Mouse (Mus musculus) cerebellum, adult 11 months (tissue): ENCODE measurements around the gene Cmtm7.

ENCODE experiments used
- DNase-seq: peaks from one replicate; pipeline ENCODE4 v3.0.0; 2022

Cmtm7 gene

DNA sequence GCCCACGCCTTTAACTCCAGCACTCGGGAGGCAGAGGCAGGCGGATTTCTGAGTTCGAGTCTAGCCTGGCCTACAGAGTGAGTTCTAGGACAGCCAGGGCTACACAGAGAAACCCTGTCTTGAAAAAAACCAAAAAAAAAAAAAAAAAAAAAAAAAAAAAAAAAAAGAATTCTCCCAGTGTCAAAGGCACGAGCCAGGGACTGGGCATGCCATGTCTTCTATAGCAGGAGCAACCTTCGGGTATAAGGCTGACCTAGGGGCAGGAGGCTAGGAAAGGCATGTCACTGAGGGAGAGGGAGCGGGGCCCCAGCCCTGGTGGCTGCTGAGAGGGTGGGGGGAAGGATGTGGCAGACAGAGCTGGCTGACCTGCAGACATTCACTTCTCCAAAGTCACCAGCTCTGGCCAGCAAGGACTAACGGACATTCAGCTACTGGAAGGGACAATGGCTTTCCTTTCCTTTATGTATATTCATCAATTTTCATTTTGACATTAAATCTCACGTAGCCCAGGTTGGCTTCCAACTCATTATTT, 12.2 kb upstream of the Cmtm7 start:
- DNase-seq, result no peak

DNA sequence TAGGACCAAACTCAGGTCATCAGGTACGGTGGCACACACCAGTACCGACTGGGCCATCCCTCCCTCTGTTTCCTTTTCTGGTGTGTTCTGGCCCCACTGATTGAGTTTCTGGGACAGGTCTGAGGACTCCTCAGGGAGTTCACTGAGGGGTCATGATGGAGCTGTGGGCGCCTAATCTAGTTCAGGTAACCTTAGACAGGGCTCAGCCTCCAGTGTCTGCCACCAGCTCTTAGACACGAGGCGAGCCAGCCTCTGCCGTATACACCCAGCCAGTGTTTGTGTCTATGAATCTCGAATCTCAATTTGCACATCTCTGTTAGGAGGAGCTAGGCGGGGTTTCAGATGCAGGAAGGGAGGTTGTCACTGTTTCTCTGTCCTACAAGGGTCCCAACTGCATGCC, 8.3 kb upstream of the Cmtm7 start:
- DNase-seq, result no peak

DNA sequence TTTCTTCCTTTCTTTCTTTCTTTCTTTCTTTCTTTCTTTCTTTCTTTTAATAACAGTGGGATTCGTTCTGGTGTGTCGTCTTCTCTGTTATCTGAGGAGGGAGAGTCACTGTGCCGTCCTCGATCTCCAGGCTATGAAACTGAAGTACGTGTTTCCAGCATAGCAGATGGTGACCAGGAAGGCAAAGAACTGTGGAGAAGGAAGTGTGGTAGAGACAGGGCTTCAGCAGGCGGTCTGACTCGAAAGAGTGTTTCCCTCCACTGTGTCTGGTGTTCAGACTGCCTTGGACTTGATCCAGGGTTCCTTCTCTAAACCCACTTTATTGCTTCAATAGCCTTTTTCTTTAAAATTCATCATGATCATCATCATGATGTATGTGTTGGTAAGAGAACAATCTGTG, 7.9 kb upstream of the Cmtm7 start:
- DNase-seq, result no peak

DNA sequence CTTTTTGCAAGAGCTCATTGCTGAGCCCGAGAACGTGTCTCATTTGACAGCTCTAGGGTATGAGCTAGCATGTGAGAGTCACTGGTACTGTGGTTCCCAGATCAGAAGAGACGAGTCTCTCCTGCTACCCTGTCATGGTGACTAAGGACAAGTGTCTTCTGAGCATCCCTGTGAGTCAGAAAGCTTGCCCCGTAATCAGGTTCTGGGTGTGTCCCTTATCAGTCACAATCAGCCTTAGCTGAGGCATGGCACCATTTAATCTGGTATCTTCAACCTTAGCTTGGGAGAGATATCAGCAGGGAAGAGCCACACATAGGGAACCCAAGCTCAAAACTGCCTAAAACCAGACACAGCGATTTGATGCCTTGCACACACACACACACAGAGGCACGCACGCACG, 7.0 kb upstream of the Cmtm7 start:
- no peak for DNase-seq

DNA sequence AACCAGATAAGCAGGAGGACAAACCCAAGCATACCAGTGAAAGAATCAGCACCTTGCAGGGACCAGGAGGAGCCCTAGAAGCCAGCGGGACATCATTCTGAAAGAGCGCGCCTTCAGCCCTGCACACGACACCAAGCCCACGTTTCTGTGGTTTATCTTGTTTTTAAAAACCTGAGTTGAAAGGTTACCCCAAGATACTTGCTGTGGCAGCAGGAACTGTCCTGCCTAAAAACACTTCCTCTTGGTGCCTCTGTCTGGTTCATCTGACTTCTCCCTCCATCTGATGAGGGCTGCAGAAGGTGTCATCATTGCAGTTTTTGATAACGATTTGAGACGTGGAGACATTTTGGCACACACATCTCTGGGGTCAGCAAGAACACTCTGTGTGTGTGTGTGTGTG, 6.1 kb upstream of the Cmtm7 start:
- no peak for DNase-seq

DNA sequence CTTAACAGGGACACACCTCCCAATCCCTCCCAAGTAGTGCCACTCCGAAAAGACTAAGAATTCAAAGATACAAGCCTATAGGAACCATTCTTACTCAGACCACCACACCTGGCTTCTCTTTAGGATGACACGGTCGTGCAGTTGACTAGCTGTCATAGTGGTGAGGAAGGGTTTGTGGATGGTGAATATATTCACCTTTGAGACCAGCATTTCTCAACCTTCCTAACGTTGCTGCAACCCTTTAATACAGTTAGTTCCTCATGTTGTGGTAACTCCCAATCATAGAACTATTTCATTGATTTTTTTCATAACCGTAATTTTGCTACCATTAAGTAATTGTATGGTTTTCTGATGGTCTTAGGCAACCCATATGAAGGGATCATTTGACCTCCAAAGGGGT, 5.5 kb upstream of the Cmtm7 start:
- no peak for DNase-seq

DNA sequence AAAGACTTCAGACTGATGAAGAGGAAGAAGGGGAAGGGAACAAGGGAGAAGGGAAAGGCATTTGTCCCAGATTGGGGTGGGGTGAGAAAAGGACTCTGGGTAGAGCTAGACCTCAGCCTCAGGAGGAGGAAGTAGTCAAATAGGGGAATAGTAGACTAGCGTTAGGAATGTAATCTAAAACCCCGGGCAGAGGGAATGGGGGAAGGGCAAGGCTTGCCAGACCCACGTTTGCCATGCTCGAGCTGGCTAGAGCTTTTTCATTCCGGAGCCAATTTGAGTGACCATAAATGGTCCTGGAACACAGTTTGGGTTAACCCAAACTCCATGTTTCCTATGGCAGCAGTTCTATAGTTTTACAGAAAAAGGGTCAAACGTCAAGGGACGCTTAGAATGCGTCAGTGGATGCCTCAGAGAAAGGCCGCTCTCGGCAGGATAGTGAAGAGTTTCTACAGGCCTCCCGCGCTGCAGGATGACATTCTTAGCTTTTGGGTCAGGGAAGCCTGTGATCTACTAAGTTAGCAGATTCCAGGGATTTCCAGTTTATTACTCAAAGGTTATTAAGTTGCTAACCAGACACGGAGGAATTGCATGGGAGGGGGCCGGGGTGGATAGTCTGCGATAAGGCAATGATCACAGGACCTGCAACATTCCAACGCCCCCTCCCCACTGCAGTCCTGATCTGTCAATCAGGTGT, 3.9 kb upstream of the Cmtm7 start:
- no peak for DNase-seq

DNA sequence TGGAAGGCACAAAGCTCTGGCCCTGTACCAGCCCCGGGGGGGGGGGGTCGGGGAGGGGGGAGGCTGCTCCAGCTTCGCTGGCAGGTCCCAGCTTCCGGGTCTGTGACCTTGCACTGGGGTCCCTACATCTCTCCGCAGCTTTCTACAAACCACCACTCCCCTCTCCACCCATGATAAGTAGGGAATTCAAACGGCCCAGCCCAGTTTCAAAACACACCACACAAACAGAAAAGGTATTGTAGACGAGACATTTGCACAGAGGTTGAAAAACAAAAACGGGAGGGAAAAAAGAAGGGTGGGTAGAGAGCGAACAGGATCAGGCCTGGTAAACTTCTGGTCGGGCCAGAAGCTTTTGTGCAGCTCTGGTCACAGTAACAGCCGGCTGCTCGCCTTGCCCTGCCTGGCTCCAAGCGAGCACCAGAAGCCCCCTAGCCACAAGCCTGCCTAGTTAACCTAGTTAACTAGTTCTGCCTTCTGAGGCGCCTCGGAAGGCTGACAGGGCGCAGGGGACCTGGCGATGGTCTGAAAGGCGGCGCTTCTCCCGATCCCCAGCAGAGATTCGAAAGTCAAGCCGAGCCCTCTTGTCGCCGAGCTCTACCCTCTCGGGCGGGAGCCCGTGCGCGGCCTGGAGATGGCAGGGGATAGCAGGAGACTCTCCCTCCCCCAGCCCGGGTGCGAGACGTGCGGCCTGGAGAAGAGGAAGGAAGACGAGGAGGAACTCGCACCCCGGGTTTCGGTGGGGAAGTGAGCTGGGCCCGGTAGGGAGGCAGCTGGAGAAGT, 720 bp downstream of the Cmtm7 start:
- DNase-seq, result peak; percentile 30

DNA sequence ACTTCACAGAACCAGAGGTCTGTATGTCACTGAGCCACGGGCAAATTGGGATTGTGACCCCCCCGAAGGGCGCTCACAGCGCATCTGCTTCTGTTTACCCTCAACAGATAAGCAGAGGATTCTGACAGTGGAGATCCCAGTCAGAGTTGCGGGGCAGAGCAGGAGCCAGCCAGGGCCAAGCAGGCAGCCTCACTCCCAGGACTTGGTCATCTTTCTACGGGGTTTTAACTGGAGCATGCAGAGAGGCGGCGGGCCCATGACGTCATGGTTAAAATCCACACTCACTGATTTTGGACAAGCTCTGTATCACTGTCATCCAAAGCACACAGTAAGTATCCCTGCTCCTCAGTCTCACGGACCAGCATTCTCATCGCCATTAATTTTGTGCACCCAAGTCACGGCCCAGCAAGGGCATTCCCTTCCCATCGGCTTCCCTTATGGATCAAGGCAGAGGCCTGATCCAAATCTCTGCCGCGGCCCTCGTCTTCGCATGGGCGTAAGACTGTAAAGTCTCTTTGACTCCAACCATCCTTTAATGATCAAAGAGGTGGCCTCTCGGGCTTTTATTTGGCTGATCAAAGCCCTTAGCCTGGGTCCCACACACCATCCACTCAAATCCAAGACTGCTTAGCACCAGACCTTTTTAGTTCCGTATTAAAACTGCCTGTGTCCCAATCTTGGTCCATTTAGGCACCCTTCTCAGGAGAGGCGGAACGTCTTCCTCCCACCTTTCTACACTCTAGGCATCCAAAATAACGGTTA, 1.5 kb downstream of the Cmtm7 start:
- DNase-seq, result no peak

DNA sequence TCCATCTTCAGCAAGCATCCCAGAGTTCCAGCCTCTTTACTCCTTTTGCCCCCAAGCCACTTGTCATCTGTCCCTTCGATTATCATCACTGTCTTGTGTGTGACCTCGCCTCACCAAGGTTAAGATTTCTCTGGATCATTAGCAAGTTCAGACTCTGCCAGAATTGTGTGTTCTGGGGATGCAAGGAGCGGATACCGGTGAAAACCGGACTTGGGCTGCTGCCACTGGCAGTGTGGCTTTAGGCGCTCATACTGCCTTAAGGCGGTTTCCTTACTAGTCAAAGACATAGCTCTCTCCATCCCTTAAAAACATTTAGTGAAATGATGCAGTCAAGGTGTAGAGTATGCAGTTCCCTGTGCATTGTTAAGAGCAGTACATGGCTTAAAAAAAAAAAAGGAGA, 2.8 kb downstream of the Cmtm7 start:
- no peak for DNase-seq

DNA sequence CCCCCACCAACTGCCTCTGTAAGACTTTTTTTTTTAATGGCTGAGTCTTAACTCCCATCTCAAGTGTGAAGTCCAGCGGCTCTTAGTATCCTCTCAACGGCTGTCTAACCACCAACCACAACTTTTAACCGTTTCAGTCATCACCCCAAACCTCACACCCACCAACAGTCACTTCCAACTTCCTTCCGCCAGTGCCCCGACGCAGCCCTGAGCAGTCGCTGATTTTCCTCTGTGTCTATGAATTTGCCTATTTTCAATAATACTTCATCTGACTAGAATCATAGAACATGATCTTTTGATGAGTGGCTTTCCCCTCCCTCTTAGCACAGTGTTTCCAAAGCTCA, 3.6 kb downstream of the Cmtm7 start:
- DNase-seq, result no peak

DNA sequence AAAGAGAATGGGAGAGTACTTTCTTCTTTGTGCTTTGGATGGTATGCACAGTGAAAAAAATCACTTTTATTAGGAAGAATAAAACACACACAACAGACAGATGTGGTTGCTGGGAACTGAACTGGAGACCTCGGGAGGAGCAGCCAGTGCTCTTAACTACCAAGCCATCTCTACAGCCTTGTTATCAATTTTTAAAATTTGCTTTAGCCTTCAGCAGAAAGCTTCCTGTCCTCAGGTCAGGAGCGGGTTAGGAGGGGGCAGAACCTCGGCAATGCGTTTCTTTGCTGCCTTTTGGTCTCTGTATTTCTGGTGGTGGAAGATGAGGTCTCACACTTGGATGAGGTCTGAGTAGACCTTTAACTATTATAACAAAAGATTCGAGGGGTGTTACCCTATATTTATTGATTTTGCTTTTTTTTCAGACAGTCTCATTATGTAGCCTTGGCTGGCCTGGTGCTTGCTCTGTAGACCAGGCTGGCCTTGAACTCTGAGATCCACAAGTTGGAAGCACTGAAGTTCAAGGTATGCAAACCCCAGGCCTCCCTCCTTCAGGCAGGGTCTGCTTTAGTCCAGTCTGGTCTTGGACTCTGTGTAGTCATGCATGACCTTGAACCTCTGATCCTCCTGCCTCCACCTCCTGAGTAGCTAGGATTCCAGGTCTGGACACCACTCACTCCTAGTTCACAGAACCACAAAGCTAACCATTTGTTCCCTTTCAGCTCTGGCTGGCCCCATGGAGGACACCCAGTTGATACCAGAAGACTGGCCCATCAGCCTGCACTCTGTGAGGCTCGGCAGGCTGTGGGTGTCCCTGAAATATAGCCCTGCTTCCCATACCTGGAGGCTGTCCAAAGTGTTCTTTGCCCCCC, 4.2 kb downstream of the Cmtm7 start:
- DNase-seq, result no peak

DNA sequence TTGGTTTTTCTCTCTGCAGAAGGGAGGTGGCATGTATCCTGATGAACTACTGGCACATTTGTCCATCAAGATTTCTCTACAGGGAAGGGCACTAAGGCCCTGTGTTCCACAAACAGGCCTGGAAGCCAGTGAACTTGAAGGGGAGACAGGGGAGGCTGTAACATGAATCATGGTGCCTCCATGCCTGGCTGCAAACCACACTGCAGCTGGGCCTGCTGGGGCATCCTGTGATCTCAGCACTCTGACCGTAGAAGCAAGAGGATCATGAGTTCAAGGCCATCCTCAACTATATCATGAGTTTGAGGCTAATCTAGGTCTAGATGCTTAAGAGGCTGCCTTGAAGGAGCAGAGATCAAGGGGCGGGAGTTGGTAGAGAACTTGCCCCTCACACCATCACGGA, 5.3 kb downstream of the Cmtm7 start:
- DNase-seq, result no peak

DNA sequence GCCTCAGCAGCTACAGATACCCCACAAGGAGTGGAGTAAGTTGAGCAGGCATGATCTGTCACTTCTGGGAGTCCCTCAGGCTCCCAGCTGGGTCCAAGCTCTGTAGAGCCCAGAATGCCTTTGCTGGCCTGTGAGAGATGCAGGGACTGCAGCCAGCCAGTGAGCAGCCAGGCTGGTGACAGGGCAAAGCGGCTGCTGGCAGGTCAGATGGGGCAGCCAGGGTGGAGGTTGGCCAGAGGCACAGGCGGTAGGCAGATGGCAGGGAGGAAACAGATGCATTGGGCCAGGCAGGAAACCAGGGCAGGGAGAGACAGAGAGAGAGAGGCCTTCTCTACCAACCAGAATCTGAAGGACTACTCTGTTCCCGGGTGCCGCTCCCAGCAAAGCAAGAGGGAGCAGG, 6.4 kb downstream of the Cmtm7 start:
- peak; percentile 78 for DNase-seq

DNA sequence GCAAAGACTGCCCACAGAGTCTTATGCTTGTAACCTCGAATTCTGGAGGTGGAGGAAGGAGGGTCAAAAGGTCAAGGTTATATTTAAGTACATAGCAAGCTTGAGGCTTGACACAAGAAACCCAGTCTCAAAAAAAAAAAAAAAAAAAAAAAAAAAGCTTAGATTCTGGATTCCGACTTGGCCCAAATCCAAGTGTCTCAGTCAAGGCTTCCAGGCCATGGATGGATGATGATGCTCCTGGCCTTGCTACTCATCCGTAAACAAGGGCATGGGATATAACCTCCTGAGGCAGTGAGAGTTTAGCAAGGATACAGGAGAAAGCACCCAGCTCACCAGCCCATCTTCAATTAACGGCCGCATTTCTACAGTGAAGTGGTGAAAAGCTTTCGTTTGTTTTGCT, 7.0 kb downstream of the Cmtm7 start:
- DNase-seq, result no peak

DNA sequence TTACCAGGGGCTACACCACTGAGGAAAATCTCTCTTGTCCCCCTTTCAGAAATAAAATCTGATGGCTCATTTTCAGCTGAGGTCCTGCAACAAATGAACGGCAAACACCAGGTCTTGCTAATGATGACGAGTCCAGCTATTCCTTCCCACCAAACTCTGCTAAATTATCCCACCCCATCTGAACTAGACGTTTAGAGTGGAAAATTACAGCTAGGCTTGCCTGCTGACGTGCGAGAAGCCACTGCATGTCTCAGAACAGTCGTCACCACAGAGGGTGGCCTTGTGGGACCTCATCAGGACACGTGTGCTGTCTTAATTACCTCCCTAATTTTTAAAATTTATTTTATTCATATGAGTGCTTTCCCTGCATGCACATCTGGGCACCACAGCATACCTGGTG, 10.1 kb downstream of the Cmtm7 start:
- DNase-seq, result no peak

DNA sequence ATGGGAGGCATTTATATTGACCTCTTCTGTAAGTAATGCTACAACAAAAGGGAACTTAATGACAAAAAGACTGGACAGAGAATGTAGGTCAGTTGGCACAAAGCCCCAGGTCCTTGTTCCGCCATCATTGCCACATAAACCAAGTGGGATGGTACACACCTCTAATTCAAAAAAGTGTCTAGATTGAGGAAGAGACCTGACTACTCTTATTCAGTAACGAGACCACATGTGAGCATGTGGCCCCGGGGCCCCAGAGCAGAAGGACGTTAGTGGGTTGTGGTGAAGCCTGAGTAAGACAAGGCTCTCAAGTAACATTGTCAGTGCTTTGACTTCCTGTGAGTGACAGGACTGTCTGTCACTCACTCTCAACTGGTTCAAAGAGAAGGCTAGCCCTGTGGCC, 11.4 kb downstream of the Cmtm7 start:
- DNase-seq, result no peak

DNA sequence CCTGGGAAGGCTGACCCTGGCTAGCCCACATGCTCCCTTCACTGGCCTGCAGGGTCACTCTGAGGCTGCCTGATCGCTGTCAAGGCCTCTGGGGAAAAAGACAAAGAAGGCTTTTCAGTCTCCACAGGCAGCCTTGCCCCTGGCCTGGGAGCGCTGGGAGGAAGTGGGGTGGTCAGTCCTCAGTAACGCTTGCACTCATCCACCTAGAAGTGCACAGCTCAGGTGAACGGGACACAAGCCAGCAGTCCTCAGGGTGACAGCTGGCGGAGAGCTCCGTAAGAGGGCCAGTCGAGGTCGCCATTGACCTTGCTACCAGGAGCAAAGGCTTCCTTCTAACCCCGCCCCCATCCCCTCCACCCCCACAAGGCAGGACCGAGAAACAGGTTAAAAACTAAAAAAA, 13.6 kb downstream of the Cmtm7 start:
- no peak for DNase-seq

DNA sequence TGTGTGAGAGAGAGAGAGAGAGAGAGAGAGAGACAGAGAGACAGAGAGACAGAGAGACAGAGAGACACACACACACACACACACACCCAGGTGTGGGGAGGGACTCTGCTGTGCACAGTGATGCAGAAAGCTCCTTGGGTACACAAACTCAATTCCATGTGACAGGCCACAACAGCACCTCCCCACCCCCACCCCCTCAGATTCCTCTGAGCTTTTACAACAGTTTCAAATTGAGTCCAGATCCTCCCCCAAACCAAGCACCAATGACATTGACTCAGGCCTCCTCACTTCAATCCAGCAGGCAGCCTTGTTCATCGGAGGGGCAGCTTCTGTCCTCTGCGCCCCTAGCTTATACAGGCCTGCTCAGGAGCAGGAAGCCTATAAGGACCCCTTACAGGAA, 14.1 kb downstream of the Cmtm7 start:
- no peak for DNase-seq

DNA sequence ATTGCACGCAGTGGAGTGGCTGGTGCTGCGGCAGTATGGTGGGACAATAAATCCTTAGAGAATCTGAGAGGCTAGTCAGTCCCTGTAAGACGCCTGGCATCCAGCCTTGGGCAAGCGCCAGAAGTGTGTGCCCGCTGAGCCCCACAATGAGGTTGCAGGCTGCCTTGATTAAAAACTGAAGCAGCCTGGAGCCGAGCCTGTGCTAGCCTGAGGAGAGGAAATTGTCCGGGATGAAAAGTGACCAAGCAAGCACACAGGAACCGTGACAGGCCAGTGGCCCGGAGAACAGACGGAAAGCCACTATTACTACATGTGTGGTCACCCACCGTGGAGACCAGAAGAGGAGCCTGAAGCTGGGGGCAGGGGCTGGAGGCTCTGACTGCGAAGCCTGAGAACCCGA, 14.6 kb downstream of the Cmtm7 start:
- peak; percentile 61 for DNase-seq

DNA sequence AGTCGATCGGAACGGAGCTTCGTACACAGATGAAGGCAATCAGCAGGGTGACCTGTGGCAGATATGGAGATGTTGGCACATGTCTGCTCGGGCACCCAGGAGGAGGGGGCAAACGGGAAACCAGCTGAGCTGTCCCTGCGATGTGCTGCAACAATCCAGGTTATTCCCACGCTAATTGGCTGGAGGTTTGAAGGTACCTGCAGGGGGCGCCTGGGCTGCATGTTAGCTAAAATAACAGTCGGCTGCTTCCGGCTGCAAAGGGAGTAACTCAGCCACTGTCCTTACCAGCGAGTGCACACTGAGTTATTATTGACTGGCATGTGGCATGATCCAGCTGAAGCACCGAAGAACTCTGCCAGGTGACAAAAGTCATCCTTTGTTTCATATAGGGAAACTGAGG, 18.3 kb downstream of the Cmtm7 start:
- no peak for DNase-seq

DNA sequence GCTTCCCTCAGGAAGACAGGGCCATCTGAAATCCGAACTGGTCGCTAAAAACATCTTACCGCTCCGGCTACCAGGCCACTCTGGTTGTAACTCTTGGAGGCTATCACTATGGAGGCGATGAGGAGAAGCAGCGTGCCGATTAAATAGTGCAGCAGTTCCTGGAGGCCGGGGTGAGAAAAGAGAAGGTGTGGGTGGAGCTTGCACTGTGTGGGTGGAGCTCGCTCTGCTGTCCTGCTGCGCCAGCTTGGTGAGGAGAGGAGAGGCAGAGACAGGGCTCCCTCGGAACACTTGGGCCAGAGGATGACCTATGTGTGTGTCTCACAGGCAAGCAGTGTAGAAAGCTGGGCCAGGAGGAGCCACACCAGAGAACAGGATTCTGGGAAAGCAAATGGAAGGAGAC, 19.8 kb downstream of the Cmtm7 start:
- no peak for DNase-seq

DNA sequence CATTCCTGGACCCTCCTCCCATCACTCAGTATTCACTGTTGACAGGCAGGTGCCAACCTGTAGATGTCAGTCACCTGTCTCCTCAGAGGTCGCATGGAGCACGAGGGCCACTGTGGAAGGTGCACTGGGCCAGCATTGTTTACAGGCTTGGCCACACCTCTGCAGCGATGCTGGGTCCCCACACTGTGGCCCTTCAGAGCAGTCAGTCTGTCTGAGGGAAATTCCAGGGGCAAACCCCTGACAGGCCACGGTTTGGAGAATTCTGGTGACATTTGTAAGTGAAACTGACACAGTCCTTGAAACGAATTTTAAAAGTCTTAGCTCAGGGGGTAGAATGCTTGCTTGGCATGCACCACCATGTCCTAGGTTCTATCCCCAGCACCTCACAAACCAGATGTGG, 21.3 kb downstream of the Cmtm7 start:
- DNase-seq, result no peak
